Mouse (Mus musculus) layer of hippocampus, postnatal 25 days (tissue): ENCODE measurements around the gene March6. TPM values are rescaled to one million over a fixed set of nuclear protein-coding genes. Genes with fewer than 3 reads are reported as not detected.

Experiments used
- DNase-seq, 2 experiments: peaks; one replicate each; pipeline ENCODE4 v3.0.0; 2022; ENCODE audit warnings: mixed read lengths in 2 of 2, low spot score in 1 of 2; ENCODE audit errors: extremely low spot score in 1 of 2
- total RNA-seq, 2 experiments: library from RNA; stranded (reverse); gene quantifications; 2 replicates each; pipeline ENCODE4 v1.2.3; 2021

March6 gene
- total RNA-seq, 2 experiments from 2014 or later, result 186 to 189 TPM

DNA sequence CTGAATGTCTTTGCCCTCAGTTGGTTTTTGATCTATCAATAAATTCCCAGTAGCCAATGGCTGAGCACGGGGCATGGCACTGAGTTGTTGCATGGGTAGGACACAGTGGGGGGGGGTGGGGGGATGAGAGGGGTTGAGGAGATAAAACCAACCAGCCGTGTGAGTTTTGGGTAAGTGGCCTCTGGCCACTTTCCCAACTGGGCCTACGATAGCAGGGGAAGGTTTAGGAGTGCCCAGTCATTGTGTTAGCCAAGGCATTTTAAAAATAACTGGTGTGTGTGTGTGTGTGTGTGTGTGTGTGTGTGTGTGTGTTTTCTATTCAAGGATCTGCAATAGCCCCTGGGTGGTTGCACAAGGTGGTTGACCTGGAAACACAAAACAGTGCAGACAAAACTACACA, 12.4 kb upstream of the March6 start:
- no peak for DNase-seq

DNA sequence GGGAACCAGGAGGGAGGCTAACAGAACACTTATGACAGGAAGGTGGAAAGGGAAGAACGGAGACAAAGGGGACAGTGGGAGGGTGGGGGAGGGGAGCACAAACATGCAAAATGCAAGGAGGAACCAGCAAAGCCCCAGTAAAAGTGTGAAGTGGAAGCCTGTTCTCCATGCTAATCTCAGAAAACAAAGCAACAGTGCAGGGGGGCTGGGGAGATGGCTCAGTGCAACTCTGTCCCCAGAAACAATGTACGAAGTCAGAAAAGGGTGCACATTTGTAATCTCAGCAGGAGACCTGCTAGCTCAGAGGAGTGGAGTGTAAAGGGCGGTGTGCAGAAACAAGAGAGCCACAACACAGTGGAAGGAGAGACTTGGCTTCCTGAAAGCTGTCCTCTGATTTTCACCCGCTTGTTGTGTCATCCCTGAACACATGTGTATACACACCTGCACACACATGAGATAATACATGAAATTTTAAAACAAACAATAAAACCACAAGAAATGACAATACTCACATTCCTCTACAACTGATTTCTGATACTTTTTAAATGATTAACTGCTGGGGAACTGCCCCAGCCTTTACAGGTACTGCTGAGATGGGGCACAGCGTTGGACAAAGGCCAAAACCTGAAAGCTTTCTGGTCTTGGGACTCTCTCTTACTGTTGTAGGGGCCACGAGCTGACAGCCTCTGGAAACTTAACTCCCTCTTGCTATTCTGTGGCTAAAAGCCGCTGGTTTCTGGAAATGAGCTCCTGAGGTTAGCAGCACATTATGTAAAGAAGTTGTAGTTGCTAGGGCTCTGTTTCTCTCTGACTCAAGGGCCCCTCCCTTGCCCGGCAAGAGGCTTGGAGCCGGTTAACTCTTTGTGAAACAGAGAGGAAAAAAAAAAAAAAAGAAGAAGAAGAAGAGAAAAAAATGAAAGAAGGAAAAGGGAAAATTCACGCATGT, 11.4 kb upstream of the March6 start:
- DNase-seq, result no peak

DNA sequence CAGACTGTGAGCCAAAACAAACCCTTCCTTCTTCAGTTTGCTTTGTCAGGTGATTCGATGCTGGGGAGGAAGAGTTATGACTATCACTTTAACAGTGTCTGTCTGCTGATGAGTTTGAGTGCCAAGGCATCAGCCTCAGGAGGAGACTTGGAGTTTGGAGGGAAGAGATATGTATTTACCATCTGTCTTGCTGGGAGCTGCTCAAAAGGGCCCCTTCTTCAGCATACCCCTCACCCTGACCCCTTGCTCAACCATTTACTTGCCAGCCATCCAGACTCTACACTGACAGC, 9.6 kb upstream of the March6 start:
- DNase-seq, result no peak

DNA sequence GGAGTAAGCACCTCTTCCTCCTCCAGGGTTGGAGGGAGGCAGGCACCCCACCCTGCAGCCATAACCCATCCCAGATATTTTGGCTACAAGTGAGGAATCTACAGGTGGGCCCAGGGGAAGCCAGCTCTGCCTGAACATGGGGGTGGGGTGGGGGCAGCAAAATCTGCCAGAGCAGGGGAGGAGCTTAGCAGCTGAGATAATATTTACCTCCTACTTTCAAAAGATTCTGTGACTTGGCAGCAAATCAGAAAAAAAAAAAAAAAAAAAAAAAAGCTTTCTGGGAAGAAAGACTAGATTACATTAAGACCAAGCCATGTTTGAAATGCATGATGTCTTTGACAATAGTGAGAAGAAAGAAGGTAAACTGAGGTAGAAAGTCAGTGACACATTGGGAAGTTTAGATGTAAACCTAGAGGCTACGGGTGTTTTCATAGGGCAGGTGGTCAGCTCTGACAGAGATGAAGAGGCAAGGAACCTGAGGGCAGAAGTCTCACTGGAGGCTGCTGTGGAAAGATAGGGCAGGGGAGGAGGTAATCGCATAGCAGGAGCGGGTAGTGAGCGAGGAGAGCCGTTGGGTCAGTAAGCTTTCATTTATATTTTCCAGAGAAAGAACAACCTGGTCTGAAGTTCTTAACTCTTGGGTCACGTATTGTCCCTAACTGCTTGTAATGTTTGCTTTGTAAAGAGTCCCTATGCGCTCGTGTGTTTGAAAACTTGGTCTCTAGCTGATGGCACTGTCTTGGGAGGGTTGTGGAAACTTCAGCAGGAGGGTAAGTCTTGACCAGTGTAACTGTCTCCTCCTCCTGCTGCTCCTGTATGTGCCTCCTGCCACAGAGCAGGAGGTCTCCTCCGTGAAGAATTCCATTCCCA, 9.0 kb upstream of the March6 start:
- DNase-seq, result no peak

DNA sequence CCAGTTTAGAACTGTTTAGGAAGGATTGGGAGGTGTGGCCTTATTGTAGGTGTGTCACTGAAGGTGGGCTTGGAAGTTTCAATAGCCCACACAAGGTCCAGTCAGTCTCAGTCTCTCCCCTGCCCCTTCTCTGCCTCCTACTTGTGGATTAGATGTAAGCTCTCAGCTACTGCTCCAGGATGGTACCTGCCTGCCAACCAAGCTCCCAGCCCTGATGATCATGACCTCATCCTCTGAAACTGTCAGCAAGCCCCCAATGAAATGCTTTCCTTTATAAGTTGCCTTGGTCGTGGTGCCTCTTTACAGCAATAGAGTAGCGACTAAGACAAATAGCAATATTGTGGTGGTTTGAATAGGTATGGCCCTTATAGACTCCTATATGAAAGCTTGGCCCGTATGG, 7.5 kb upstream of the March6 start:
- DNase-seq, result no peak

DNA sequence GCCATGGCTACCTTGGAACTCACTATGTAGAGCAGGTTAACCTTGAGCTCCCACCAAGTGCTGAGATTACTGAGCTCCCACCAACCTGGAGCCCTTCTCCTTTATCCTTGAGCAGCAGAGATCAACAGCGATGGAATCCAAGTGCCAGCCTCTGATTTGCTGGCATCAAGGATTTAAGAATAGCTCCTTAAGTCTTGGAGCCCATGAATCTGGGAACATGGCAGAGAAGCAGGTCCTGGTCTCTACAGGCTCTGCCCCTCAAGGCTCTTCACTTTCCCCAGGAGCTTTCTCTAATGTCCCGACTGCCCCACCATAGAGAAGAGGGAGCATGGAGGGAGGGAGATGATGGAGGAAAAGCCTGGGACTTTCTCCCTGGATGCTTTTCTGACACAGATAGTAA, 6.9 kb upstream of the March6 start:
- no peak for DNase-seq

DNA sequence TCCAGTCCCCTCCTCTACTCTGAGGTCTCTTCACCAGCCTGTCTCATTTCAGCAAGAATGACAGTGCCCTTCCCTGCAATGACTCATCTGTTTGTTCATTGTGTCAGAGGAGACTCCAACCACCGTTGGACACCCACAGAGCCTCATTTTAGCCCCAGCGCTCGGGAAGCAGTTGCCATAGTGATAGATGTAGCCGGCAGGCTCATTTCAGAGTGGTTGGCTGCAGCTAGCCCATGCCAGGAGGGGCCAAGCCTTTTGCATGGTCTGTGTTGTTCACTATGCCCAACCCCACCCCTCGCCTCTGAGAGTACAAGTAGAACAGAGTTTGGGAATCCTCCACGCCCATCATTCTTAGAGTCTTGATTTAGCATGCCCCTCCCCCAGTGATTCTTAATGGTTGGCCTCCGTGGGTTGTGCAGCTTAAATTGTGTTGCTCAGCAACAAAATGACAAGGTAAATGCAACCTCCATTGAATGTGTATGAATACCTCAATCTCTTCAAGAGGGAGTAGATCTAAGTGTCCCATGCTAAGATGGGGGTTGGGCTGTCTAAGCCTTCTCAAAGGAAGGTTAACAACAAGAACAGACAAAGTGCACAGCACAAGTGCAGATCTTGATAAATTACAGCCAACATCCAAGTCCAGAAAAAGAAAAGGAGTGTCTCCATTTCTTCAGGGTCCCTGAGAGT, 5.3 kb upstream of the March6 start:
- peak; percentile 18 to 33 for DNase-seq

DNA sequence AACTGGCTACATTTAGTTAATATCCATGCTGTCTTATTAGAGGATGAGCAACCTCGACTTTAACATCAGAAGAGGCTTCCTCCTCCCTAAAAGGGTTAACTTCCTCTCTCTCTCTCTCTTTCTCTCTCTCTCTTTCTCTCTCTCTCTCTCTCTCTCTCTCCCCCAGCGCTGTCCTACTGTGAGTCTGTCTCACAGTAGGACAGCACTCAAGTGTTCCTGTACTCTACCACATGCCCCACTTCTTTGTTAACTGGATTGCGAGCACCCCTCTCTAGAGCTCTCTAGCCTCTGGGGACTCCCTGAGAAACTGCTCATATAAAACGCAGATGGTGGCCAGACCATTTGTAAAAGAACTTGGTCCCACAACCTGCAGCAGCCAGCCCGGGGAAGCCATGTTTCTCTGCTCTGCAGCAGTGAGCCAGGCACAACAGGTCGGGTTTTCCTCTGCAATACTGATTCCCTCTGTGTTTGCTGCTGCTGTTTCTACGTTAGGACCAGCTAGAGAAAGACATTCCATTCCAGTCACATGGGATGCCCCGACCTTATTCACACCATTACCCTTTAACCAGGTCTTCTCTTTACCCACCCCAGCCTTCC, 4.5 kb upstream of the March6 start:
- no peak for DNase-seq

DNA sequence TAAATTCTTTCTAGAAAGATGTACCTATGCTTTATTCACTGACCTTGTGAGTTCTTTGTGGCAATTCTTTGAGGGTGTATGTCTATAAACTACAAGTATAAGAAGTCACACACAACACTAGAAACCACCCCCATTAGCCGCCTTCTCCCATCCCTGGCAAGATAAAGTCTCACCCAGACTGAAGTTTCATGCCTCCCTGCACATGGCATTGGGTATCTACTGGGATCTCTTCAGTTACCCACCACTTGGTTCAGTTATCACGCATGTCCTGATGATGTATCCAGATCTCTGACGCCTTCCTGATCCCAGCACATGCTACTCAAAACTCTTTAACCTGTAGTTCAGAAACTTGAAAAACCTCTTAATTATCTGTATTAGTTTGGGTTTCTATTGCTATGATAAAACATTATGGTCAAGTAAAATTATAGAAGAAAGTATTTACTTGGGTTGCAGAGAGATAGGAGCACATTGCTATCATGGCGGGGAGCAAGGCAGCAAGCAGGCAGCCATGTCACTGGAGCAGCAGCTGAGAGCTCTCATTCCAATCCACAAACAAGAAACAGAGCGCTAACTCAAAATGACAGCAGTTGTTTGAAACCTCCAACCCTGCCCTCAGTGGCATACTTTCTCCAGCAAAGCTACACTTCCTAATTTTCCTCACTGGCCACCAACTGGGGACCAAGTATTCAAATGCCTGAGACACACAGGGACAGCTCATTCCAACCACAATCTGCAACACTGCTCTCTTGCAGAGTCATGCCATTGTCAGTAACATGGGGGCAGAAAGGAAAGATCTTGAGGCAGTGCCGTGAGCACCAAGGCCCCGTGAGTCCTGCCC, 3.8 kb upstream of the March6 start:
- DNase-seq, result no peak

DNA sequence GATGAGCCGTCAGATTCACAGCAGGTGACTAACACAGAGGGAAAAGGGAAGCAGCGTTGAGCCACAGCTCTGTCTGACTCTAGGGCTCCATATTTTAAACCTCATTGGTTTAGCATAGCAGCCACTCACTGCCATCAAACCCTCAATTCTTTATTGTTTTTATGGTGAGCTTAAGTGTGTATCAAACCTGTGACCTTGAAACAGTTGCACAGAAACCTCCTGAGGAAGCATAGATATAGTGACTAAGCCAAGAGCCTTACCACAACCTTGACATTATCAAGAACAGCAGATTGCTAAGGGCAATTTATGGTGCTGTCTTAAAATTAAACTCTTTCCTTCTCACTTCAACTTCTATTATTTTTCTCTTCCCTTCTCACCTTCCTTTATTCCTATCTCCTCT, 2.7 kb upstream of the March6 start:
- no peak for DNase-seq

DNA sequence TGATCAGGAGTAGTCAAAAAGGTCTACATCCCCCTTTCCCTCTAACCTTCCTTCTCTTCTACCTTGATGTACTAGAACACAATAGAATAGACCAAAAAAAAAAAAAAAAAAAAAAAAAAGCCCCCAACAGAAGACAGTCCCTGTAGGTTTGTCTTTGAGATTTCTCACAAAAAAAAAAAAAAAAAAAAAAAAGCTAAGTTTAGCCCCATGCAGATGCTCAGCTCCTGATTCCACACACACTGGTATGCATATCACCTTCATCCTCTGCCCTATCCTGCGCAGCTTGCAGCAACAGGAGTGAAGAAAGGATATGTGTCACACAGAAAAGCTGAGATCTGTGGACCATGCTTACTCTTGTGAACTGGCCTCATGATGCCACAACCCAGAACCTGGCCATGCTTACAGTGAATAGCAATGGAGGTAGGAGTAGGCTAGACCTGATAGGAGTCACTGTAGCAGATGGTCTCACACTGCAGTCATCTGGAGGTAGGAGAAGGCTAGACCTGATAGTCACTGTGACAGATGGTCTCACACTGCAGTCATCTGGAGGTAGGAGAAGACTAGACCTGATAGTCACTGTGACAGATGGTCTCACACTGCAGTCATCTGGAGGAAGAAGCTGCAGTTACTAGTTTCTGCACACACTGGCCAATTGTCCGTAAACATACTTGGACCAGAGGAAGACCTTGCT, 1.6 kb upstream of the March6 start:
- DNase-seq, result no peak

DNA sequence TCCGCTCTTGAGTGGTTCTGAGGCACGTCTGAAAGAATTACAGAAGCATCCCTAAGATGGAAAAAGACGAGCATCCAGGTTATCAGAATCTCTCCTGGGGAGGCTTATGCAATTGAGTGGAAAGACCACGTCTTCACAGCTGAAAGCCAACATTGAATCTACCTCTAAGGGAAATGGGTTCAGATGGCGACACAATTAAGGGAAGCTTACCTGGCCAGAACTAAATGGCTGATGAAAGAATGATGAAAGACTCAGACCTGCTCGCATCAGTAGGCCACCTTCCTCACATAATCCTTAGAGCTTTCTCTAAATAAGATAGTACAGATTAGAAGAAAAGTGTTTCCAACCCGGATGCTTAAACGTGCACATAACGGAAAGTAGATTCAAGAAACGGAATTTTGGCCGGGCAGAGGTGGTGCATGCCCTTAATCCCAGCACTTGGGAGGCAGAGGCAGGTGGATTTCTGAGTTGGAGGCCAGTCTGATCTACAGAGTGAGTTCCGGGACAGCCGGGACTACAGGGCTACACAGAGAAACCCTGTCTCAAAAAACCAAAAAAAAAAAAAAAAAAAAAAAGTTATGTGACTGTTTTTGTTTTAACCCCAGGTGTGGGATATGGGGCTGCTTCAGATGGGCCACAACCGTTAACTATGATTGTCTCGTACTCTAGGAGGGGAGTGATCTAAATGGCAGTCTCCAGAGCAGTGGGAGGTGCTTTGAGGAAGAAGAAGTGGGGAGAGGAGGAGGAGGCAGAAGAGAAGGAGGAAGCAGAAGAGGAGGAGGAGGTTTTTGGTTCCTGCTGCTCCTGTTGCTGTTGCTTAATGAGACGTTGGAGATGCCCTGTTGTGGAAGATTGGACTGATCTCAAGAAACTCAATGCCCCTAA, 835 bp upstream of the March6 start:
- no peak for DNase-seq

DNA sequence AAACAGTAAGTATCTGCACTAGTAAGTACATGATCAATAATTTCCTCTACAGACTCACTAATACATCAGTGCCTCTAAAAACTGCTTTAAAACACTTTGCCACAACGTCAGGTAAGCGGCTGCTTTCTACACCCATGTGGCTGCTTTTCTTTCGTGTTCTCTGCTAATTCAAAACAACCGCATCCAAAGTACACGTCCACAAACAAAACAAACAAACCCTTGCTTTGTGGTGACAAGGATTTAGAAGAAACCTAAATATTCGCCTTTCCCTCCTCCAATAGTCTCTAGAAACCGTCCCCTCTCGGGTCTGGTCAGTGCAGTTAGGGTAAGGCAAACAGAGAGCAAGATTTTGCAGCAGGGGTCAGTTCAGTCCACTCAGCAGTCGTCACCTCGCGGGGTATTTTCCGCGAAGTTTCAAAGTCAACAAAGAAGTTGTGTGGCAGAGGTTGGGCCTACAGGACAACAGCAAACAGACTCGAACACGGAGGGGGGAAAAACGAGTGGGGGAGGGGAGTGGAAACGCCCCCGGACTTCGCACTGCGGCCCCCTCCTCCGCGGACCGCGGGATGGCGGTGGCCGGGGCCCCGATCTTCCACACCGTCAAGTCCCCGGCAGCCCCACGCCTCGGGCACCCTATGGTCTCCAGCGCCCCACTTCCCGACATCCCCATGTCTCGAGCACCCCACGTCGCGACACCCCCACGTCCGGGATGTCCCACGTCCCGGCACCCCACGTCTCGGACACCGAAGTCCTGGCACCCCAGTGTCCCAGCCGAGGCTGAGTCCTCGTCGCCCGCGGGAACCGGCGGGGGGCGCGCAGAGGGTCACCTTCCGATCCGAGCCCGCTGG, 818 bp downstream of the March6 start:
- peak in 1 of 2 experiments; percentile 20 for DNase-seq

DNA sequence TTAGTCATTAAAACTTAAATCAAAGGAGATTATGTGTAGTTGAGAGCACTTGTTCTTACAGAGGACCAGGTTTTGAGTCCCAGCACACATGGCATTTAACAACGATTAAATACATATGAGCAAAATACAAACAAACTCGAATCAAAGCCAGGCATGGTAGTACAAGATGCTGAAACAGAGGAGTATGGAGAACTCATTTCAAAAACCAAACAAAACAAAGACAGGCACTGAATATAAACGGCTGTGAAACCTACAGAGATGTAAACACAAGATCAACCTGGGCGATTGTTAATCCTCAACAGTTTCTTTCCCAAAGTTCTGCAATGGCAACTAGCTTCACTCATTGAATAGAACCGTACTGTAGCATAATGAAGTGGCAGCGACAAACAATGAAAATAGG, 1.8 kb downstream of the March6 start:
- DNase-seq, result no peak

DNA sequence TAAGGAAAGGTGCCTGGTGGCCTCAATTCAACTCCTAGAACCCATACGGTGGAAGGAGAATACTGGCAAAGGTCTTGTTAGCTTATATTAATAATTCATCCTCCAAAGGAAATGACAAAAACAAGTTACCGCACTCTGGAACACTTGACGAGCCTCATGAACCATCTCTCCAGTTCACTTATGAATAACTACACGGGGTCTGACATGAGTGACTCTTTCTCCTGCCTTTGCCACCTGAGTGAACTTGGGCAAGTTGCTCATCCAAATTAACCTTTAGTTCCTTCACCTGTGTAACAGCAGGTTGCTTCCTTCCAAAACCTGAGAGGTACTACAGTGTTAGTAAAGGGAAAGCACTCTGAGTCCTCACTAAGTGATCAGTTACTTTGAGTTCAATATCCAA, 2.4 kb downstream of the March6 start:
- no peak for DNase-seq

DNA sequence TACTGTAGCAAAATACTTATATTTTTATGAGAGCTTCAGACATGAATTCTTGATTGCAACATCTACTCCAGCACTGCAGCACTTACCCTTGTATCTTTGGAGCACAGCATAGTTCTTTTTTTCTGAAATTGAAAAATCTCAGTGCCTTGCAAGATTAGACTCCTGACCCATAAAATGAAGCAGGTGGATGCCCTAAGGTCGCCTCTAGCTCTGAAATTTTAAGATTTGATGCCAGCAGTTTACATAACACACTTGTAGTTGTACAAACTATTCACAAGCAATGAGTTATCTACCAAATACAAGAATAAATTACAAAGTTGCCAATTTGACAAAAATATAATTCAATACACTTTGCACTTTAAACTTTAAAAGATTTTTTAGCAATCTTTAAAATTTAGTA, 4.4 kb downstream of the March6 start:
- no peak for DNase-seq

DNA sequence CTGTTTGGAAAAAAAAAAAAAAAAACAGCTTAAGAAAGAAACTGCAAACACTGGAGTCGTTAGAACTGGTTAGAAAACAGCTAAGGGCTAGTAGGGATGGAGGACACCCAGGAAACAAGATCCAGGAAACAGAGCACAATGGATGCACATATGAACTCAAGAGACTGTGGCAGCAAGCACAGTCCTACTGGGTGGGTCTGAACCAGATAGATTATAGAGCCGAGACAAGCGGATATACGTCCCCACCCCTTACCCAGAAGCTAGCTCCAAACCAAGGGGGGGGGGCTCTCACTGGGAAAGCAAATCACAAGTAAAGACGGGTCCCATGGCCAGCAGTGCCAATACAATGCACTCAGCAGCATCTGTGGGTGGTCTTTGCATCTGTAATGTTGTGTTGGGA, 11.9 kb downstream of the March6 start:
- DNase-seq, result no peak
